Mouse (Mus musculus) kidney, embryonic 16.5 days (tissue): ENCODE measurements around the gene Gm11634. TPM values are rescaled to one million over a fixed set of nuclear protein-coding genes. Genes with fewer than 3 reads are reported as not detected.
"Not testable (repeated sequence)": the region's sequence is repeated elsewhere in the genome, so short reads cannot be mapped to it uniquely, and the experiment has no call there.

Experiments
- ATAC-seq: fragments of 200-750 bp; cut with Nextera tagmentation; 2 replicates; pipeline ENCODE4 v1.8.0; 2017; ENCODE audit warnings: moderate TSS enrichment; ENCODE audit not compliant: low FRiP score, low TSS enrichment
- H3K27ac ChIP-seq: fragments of 300-500 bp; sonication (generic); 2 replicates; pipeline ENCODE4 v1.5.1; 2014; ENCODE audit warnings: low read length
- H3K27me3 ChIP-seq: fragments of 300-500 bp; sonication (generic); 2 replicates; pipeline ENCODE4 v1.6.1; 2014; ENCODE audit warnings: low read length, control low read depth, mixed read lengths; ENCODE audit not compliant: insufficient read depth
- H3K36me3 ChIP-seq: fragments of 300-500 bp; sonication (generic); 2 replicates; pipeline ENCODE4 v1.6.1; 2014; ENCODE audit warnings: low read length, control low read depth, mixed read lengths; ENCODE audit not compliant: insufficient read depth
- H3K4me1 ChIP-seq: fragments of 300-500 bp; sonication (generic); 2 replicates; pipeline ENCODE4 v1.6.1; 2014; ENCODE audit warnings: low read length, control low read depth, mixed read lengths; ENCODE audit not compliant: insufficient read depth
- H3K4me2 ChIP-seq: fragments of 300-500 bp; sonication (generic); replicated peaks from 2 replicates; pipeline ENCODE4 v1.6.1; 2014; ENCODE audit warnings: low read depth, low read length
- H3K4me3 ChIP-seq: fragments of 300-500 bp; sonication (generic); 2 replicates; pipeline ENCODE4 v1.5.1; 2014; ENCODE audit warnings: mild to moderate bottlenecking, low read length
- H3K9ac ChIP-seq: fragments of 300-500 bp; sonication (generic); replicated peaks from 2 replicates; pipeline ENCODE4 v1.6.1; 2014; ENCODE audit warnings: low read length
- H3K9me3 ChIP-seq: fragments of 300-500 bp; sonication (generic); 2 replicates; pipeline ENCODE4 v1.6.1; 2016; ENCODE audit warnings: low read length, control low read depth
- WGBS: fragments of 180-500 bp; shearing (Covaris S2); extraction: QIAGEN DNeasy Blood & Tissue Kit; methylation state at CpG from one replicate; pipeline ENCODE4 v1.1.7; 2014; 5-methylcytosine and 5-hydroxymethylcytosine counted together
- polyA plus RNA-seq: library from polyadenylated mRNA; unstranded; fragments of >200 nt; fragmentation: Nextera tagmentation; extraction: Ambion mirVana; gene quantifications from 2 replicates; pipeline ENCODE4 v1.2.1, GENCODE M21; 2015

The Gm11634 gene
- not detected in 2 replicates for polyA plus RNA-seq

DNA sequence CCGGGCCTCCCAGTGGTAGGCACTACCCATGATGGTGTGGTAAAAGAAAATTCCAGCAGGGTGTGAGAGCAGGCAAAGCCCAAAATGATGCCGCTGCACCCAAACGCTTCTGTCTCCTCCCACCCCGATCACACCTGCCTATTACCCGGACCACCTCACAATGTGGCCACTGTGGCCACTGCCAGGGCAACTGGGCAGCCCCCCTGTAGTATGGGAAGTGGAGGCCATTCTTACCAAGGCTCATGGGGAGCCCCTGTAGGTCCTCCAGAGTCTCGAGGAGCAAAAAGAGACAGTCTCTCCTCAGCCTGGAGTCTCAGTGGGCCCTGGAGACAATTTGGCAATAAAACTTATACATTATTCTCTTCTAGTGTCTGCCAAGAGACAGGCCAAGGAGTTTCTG lies at the start of gene Gm11634:
Gene Gm11634 (minus strand): TSS at position 101 of the 400 bp plus-strand sequence.
- no peak for ATAC-seq
- 72% methylated on average over 6 of the region's 6 CpGs for WGBS

DNA sequence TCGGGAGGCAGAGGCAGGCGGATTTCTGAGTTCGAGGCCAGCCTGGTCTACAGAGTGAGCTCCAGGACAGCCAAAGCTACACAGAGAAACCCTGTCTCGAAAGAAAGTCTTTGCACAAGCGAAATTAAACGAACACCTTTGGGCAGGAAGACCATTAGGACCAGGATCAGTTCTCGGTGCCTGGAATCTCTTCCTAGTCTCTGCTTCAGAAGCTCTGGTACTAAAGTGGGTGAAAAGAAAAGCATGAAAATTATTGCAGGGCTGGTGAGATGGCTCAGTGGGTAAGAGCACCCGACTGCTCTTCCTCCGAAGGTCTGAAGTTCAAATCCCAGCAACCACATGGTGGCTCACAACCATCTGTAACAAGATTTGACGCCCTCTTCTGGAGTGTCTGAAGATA lies 48.0 kb upstream of the Gm11634 start:
- WGBS: 95% methylated on average over 10 of the region's 10 CpGs
- H3K4me3 ChIP-seq, H3K27me3 ChIP-seq, H3K4me1 ChIP-seq, H3K9me3 ChIP-seq, H3K27ac ChIP-seq, ATAC-seq, H3K4me2 ChIP-seq, H3K36me3 ChIP-seq, H3K9ac ChIP-seq: not testable (repeated sequence)

More for the DNA sequence above, at the start of gene Gm11634:
- Histone ChIP-seq H3K36me3 (no peaks in the 10 kb centered on the region), H3K4me1 (no peaks in the 10 kb centered on the region), H3K27me3 (no peaks in the 10 kb centered on the region), H3K27ac (no peak within 1 kb of the TSS), H3K4me2 (no peak within 1 kb of the TSS), H3K9ac (no peak within 1 kb of the TSS), H3K4me3 (no peak within 1 kb of the TSS), H3K9me3 (no peaks in the 10 kb centered on the region)

GRCm38 (mm10) chr11:101646283-101646794 lies 47.3 kb upstream of the Gm11634 start:
- Histone ChIP-seq H3K4me2 (peak overlapping the region; percentile 47), H3K27ac (peak overlapping the region; percentile 90), H3K4me3 (peak overlapping the region; percentile 35), H3K9ac (peak overlapping the region; percentile 61)
- H3K36me3 ChIP-seq, H3K27me3 ChIP-seq, H3K9me3 ChIP-seq, H3K4me1 ChIP-seq, ATAC-seq: not testable (repeated sequence)
- 16% methylated on average over 13 of the region's 16 CpGs for WGBS

DNA sequence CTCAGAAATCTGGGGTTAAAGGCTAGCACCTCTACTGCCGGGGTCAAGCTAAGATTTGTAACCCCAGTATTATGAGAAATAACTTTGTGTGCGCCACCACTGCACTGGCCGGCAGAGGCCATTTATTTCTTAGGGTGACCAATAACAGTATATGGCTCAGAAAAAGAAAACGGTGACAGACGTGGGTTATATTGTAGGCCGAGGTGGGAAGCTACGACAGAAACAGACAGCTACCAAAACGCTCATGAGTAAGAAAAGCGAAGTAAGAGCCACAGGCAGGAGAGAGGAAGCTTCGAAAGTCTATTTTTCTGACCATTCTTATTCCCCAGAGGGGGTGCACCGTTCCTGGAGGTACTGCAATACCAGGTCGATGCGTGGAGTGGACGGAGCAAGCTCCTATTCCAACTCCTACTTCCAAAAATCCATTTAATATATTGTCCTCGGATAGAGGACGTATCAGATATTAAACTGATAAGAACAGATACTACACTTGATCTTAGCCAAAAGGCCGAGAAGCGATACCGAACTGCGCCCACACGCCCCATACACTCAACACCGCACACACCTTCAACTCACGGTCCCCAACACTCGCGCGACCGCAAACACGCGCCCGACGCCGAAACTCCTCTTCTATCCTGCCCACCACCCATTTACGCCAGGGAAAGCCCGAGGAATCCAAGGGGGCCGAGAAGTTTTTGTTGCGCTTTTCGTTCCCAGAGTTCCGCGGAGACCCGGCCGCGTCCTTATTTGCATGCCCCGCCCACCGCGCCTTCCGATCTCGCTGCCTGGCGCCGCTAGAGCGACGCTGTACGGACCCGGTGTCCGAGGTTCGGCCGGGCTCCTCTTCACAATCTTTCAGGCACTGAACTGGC lies 46.6 kb upstream of the Gm11634 start:
- H3K9me3 ChIP-seq, H3K27me3 ChIP-seq, H3K4me1 ChIP-seq, H3K36me3 ChIP-seq: not testable (repeated sequence)
- Histone ChIP-seq H3K27ac (peak overlapping the region; percentile 90), H3K9ac (peak overlapping the region; percentile 61), H3K4me3 (peak overlapping the region; percentile 35), H3K4me2 (peak overlapping the region; percentile 47)
- ATAC-seq: peak; percentile 87
- WGBS: under 1% methylated on average over 43 of the region's 56 CpGs

- H3K27ac ChIP-seq: 0 out of 2 replicates have a peak overlapping the region, but pooled peaks have one; percentile 46
- under 1% methylated on average over 4 of the region's 4 CpGs for WGBS
- not testable (repeated sequence) for H3K9me3 ChIP-seq, H3K4me2 ChIP-seq, H3K27me3 ChIP-seq, ATAC-seq, H3K9ac ChIP-seq, H3K4me3 ChIP-seq, H3K4me1 ChIP-seq, H3K36me3 ChIP-seq
These were observed 46.0 kb upstream of the Gm11634 start for GRCm38 (mm10) chr11:101645043-101645410.

- Histone ChIP-seq H3K27me3 (no peaks in the 10 kb centered on the region), H3K9ac (no peak overlapping the region), H3K4me2 (no peak overlapping the region), H3K9me3 (no peaks in the 10 kb centered on the region), H3K4me1 (0 out of 2 replicates have a peak, but pooled peaks cover 6% of the 10 kb centered on the region), H3K27ac (no peak overlapping the region), H3K4me3 (no peak overlapping the region), H3K36me3 (no peaks in the 10 kb centered on the region)
- 48% methylated on average over 3 of the region's 3 CpGs for WGBS
- no peak for ATAC-seq
These were observed 45.5 kb upstream of the Gm11634 start for GRCm38 (mm10) chr11:101644591-101644990.

DNA sequence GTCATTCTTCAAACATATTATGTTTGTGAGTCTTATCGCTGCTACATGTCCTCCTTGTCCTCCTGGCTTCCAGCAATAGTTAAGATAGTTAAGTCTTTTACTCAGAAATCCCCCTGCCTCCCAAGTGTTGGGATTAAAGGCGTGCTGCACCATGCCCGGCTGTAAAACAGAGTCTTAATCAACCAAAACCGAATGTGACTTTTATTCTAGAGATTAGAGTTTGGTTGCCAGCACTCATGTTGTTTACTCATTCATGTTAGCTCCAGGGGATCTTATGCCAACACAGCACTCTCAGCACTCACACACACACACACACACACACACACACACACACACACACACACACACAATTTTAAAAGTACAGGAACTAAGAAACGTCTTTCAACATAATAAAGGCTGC lies 43.9 kb upstream of the Gm11634 start:
- no peak for ATAC-seq
- Histone ChIP-seq H3K36me3 (no peaks in the 10 kb centered on the region), H3K27ac (no peak overlapping the region), H3K4me3 (no peak overlapping the region), H3K4me2 (no peak overlapping the region), H3K9ac (no peak overlapping the region), H3K9me3 (no peaks in the 10 kb centered on the region), H3K27me3 (no peaks in the 10 kb centered on the region), H3K4me1 (0 out of 2 replicates have a peak, but pooled peaks cover 6% of the 10 kb centered on the region)
- whole genome bisulfite sequencing: 57% methylated on average over 5 of the region's 5 CpGs

DNA sequence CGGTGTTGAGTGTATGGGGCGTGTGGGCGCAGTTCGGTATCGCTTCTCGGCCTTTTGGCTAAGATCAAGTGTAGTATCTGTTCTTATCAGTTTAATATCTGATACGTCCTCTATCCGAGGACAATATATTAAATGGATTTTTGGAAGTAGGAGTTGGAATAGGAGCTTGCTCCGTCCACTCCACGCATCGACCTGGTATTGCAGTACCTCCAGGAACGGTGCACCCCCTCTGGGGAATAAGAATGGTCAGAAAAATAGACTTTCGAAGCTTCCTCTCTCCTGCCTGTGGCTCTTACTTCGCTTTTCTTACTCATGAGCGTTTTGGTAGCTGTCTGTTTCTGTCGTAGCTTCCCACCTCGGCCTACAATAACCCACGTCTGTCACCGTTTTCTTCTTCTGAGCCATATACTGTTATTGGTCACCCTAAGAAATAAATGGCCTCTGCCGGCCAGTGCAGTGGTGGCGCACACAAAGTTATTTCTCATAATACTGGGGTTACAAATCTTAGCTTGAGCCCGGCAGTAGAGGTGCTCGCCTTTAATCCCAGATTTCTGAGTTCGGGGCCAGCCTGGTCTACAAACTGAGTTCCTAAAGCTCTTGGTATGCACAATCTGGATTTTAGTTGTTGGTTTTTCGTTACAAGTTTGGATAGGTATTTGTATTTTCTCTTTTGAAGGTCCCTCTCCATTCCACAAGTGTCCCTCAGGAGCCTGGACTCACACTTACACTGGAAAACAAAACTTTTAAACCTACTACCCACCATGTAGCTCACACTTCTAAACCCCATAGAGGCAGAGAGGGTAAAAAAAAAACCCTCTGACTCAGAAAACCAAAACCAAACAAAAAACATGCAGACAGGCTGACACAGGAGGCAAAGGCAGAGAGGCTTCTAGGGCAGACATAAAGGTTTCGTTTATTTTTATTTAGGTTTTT lies 42.9 kb upstream of the Gm11634 start:
- not testable (repeated sequence) for H3K4me1 ChIP-seq, H3K9ac ChIP-seq, H3K4me3 ChIP-seq, H3K9me3 ChIP-seq, H3K36me3 ChIP-seq, H3K27me3 ChIP-seq
- Histone ChIP-seq H3K4me2 (peak overlapping the region; percentile 51; the same call in 1 of the 2 replicates), H3K27ac (peak overlapping the region; percentile 78)
- ATAC-seq: peak; percentile 89
- WGBS: 4% methylated on average over 13 of the region's 26 CpGs

DNA sequence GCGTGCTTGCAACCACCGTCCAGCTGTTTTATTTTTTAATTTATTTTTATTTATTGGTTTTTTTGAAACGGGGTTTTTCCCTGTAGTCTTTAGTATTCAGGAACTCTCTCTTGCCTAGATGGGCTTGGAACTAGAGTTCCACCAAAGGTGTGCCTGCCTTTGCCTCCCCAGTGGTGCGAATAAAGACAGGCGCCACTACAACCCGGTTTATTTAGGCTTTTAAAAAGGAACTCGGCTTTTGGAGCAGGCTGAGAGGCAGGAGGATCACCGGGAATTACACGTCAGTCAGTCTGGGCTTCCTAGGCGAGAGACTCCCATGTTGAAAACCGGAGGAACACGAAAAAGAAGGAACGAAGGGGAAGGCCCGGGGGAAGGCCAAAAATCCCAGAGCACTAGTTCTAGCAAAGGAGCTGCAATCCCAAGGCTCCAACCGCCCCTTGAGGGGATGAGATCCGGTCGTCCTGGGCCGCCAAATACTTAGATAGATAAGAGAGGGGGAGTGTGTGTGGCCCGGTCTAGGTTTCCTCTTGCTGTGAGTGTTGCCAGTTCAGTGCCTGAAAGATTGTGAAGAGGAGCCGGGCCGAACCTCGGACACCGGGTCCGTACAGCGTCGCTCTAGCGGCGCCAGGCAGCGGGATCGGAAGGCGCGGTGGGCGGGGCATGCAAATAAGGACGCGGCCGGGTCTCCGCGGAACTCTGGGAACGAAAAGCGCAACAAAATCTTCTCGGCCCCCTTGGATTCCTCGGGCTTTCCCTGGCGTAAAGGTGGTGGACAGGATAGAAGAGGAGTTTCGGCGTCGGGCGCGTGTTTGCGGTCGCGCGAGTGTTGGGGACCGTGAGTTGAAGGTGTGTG lies 42.0 kb upstream of the Gm11634 start:
- not testable (repeated sequence) for H3K4me1 ChIP-seq, H3K9me3 ChIP-seq, H3K27me3 ChIP-seq, H3K36me3 ChIP-seq
- peak overlapping the region; percentile 63 for H3K9ac ChIP-seq
- ATAC-seq: peak; percentile 64
- WGBS: 4% methylated on average over 48 of the region's 53 CpGs
- H3K4me2 ChIP-seq: peak overlapping the region; percentile 51
- peak overlapping the region; percentile 39 for H3K4me3 ChIP-seq
- peak overlapping the region; percentile 78; the same call in 1 of the 2 replicates for H3K27ac ChIP-seq
